Mouse (Mus musculus) CH12.LX (cell line): ENCODE results near the gene Ano9. TPM values are rescaled to one million over a fixed set of nuclear protein-coding genes. Genes with fewer than 3 reads are reported as not detected.
A peak's percentile ranks its signal among the peaks of the same experiment; 100 is the strongest.

ENCODE experiments used
- DNase-seq: peaks from one replicate; pipeline ENCODE4 v3.0.0-alpha.2; 2013; ENCODE audit errors: extremely low read depth
- H3K27ac ChIP-seq: 2 replicates; pipeline ENCODE4 v1.5.1; 2012; ENCODE audit warnings: low read depth, mild to moderate bottlenecking, control low read depth, moderate library complexity; ENCODE audit not compliant: insufficient read depth
- H3K27me3 ChIP-seq: replicated peaks from 2 replicates; pipeline ENCODE3; 2012; ENCODE audit warnings: inconsistent platforms
- H3K36me3 ChIP-seq, 2 experiments: replicated peaks in 1 of 2; 2 replicates each; pipeline versions ENCODE3 to v1.6.1; 2012; ENCODE audit warnings: inconsistent platforms in 1 of 2, low read length in 1 of 2, mild to moderate bottlenecking in 1 of 2, mixed read lengths in 1 of 2, moderate library complexity in 1 of 2; ENCODE audit not compliant: control insufficient read depth in 1 of 2, insufficient read depth in 1 of 2
- H3K4me1 ChIP-seq, 2 experiments: 2 replicates each; pipeline ENCODE4 v1.6.1; 2012; ENCODE audit warnings: inconsistent platforms in 1 of 2, moderate library complexity in 1 of 2; ENCODE audit not compliant: insufficient read depth in 2 of 2, control insufficient read depth in 1 of 2
- H3K4me2 ChIP-seq: 2 replicates; pipeline ENCODE4 v1.6.1; 2012; ENCODE audit warnings: low read depth, mild to moderate bottlenecking, control low read depth; ENCODE audit not compliant: poor library complexity, insufficient read depth, severe bottlenecking
- H3K4me3 ChIP-seq, 3 experiments: fragments of 150-350 bp in 1 of 3; sonication (generic) in 1 of 3; replicated peaks in 1 of 3; 2 replicates each; pipeline versions ENCODE3 to v1.5.1; 2011 to 2012; ENCODE audit warnings: low read depth in 2 of 3, low read length in 2 of 3, mild to moderate bottlenecking in 2 of 3, moderate library complexity in 2 of 3, control low read depth in 1 of 3, improper control_type of control experiment in 1 of 3, inconsistent platforms in 1 of 3, mixed read lengths in 1 of 3; ENCODE audit not compliant: poor library complexity in 1 of 3
- H3K79me2 ChIP-seq: replicated peaks from 2 replicates; pipeline ENCODE4 v1.6.1; 2012; ENCODE audit warnings: mild to moderate bottlenecking, moderate library complexity; ENCODE audit not compliant: control insufficient read depth, poor library complexity, insufficient read depth, severe bottlenecking; ENCODE audit errors: extremely low read depth
- H3K9ac ChIP-seq: 2 replicates; pipeline ENCODE4 v1.6.1; 2012; ENCODE audit warnings: low read depth, mild to moderate bottlenecking, control low read depth, moderate library complexity; ENCODE audit not compliant: insufficient read depth
- H3K9me3 ChIP-seq: replicated peaks from 2 replicates; pipeline ENCODE3; 2012; ENCODE audit warnings: low read length, inconsistent platforms, mixed read lengths
- BHLHE40 ChIP-seq: IDR thresholded peaks from 2 replicates; pipeline ENCODE4 v1.6.1; 2011; ENCODE audit warnings: mild to moderate bottlenecking, low read depth, low read length, improper control_type of control experiment
- CHD1 ChIP-seq: IDR thresholded peaks from 2 replicates; pipeline ENCODE4 v1.6.1; 2012; ENCODE audit warnings: low read depth, low read length, improper control_type of control experiment, inconsistent platforms
- CTCF ChIP-seq, 2 experiments: IDR thresholded peaks in 1 of 2; conservative IDR thresholded peaks in 1 of 2; 2 replicates each; pipeline ENCODE4 v1.5.1; 2011 to 2012; ENCODE audit warnings: low read depth in 2 of 2, low read length in 2 of 2, improper control_type of control experiment in 1 of 2, inconsistent platforms in 1 of 2, mild to moderate bottlenecking in 1 of 2, moderate library complexity in 1 of 2
- E2F4 ChIP-seq: IDR thresholded peaks from 2 replicates; pipeline ENCODE4 v1.6.1; 2011; ENCODE audit warnings: low read depth, low read length, improper control_type of control experiment; ENCODE audit not compliant: insufficient replicate concordance
- ELF1 ChIP-seq: IDR thresholded peaks from 2 replicates; pipeline ENCODE4 v1.6.1; 2014; ENCODE audit warnings: low read depth, mild to moderate bottlenecking, inconsistent platforms, low read length, improper control_type of control experiment
- HCFC1 ChIP-seq: IDR thresholded peaks from 2 replicates; pipeline ENCODE4 v1.6.1; 2012; ENCODE audit warnings: low read depth, mild to moderate bottlenecking, inconsistent platforms, low read length, improper control_type of control experiment
- IRF4 ChIP-seq: IDR thresholded peaks from 2 replicates; pipeline ENCODE4 v1.6.1; 2014; ENCODE audit warnings: low read depth, mild to moderate bottlenecking, inconsistent platforms, low read length, improper control_type of control experiment
- MAFK ChIP-seq: IDR thresholded peaks from 2 replicates; pipeline ENCODE4 v1.6.1; 2011; ENCODE audit warnings: low read length, improper control_type of control experiment; ENCODE audit not compliant: insufficient replicate concordance
- MAZ ChIP-seq: IDR thresholded peaks from 2 replicates; pipeline ENCODE4 v1.6.1; 2012; ENCODE audit warnings: low read depth, mild to moderate bottlenecking, inconsistent platforms, low read length, improper control_type of control experiment, moderate library complexity
- NRF1 ChIP-seq: IDR thresholded peaks from 2 replicates; pipeline ENCODE4 v1.6.1; 2014; ENCODE audit warnings: low read depth, mild to moderate bottlenecking, inconsistent platforms, low read length, improper control_type of control experiment, moderate library complexity
- PAX5 ChIP-seq: IDR thresholded peaks from 2 replicates; pipeline ENCODE4 v1.6.1; 2012; ENCODE audit warnings: low read length, inconsistent platforms, mixed read lengths
- POLR2A ChIP-seq: IDR thresholded peaks from 2 replicates; pipeline ENCODE4 v1.6.1; 2011; ENCODE audit warnings: low read depth, mild to moderate bottlenecking, improper control_type of control experiment, low read length
- POLR2AphosphoS2 ChIP-seq: IDR thresholded peaks from 2 replicates; pipeline ENCODE4 v1.6.1; 2011; ENCODE audit warnings: low read depth, low read length, improper control_type of control experiment
- RAD21 ChIP-seq: IDR thresholded peaks from 2 replicates; pipeline ENCODE4 v1.6.1; 2011; ENCODE audit warnings: low read depth, mild to moderate bottlenecking, low read length, improper control_type of control experiment, moderate library complexity
- RCOR1 ChIP-seq: conservative IDR thresholded peaks from 2 replicates; pipeline ENCODE4 v1.6.1; 2012; ENCODE audit warnings: low read depth, mild to moderate bottlenecking, inconsistent platforms, low read length, improper control_type of control experiment
- SMC3 ChIP-seq: IDR thresholded peaks from 2 replicates; pipeline ENCODE4 v1.6.1; 2011; ENCODE audit warnings: low read depth, low read length, improper control_type of control experiment
- TBP ChIP-seq: conservative IDR thresholded peaks from 2 replicates; pipeline ENCODE4 v1.6.1; 2011; ENCODE audit warnings: low read depth, low read length, improper control_type of control experiment
- UBTF ChIP-seq: IDR thresholded peaks from 2 replicates; pipeline ENCODE4 v1.6.1; 2012; ENCODE audit warnings: low read depth, mild to moderate bottlenecking, inconsistent platforms, low read length, improper control_type of control experiment, moderate library complexity
- USF1 ChIP-seq: IDR thresholded peaks from 2 replicates; pipeline ENCODE4 v1.6.1; 2014; ENCODE audit warnings: low read depth, mild to moderate bottlenecking, inconsistent platforms, low read length, improper control_type of control experiment
- USF2 ChIP-seq: conservative IDR thresholded peaks from 2 replicates; pipeline ENCODE4 v1.6.1; 2011; ENCODE audit warnings: low read depth, low read length, improper control_type of control experiment
- ZC3H11A ChIP-seq: IDR thresholded peaks from 2 replicates; pipeline ENCODE4 v1.6.1; 2012; ENCODE audit warnings: low read depth, mild to moderate bottlenecking, inconsistent platforms, low read length, improper control_type of control experiment
- ZMIZ1 ChIP-seq: IDR thresholded peaks from 2 replicates; pipeline ENCODE4 v1.6.1; 2012; ENCODE audit warnings: low read depth, mild to moderate bottlenecking, inconsistent platforms, low read length, improper control_type of control experiment
- ZNF384 ChIP-seq: IDR thresholded peaks from 2 replicates; pipeline ENCODE4 v1.6.1; 2012; ENCODE audit warnings: low read depth, low read length, improper control_type of control experiment, inconsistent platforms
- dilution Hi-C: fragments of 300-500 bp; cut with MboI; formaldehyde crosslinking; loops from 2 replicates; pipeline ENCODE4 v1.14.3; 2020; ENCODE audit warnings: low sequenced_read_pairs; ENCODE audit not compliant: extremely low pct_unique_long_range_greater_than_20kb, extremely low pct_ligation_motif_present
- in situ Hi-C: fragments of 300-500 bp; cut with MboI; formaldehyde crosslinking; loops from 3 replicates; pipeline ENCODE4 v1.14.3; 2019; ENCODE audit warnings: low sequenced_read_pairs, low pct_ligation_motif_present, low pct_unique_long_range_greater_than_20kb, mixed read lengths
- polyA plus RNA-seq: library from polyadenylated mRNA; unstranded; fragments of >175 nt; gene quantifications from 2 replicates; pipeline ENCODE4 v1.2.1, GENCODE M21; 2012; ENCODE audit warnings: low read depth; ENCODE audit not compliant: insufficient read length
- total RNA-seq, 2 experiments: library from RNA; depleted of rRNA; stranded (reverse); fragments of 300-350 nt in 1 of 2; fragments of >200 nt in 1 of 2; gene quantifications; 2 replicates each; pipeline ENCODE4 v1.2.3; 2012 to 2014

Ano9 gene
- total and polyA plus RNA-seq, 3 experiments: 0.04 TPM; not detected in 2

GRCm38 (mm10) chr7:141087894-141088293, 29.7 kb downstream of the Ano9 start (continued):
- TF ChIP-seq ZMIZ1 (no peak), CHD1 (no peak), POLR2AphosphoS2 (no peak), POLR2A (peak; percentile 67), BHLHE40 (peak; percentile 8; the same call in 1 of the 2 replicates), NRF1 (0 out of 2 replicates have a peak, but pooled peaks have one; percentile 9)

GRCm38 (mm10) chr7:141079481-141080449, 37.8 kb downstream of the Ano9 start:
- Histone ChIP-seq H3K9ac (no peak overlapping the region), H3K4me3 (no peak overlapping the region)
- TF ChIP-seq RCOR1 (no peak), POLR2AphosphoS2 (no peak), MAFK (no peak), MAZ (no peak), IRF4 (no peak), ZNF384 (no peak), HCFC1 (no peak), POLR2A (no peak), RAD21 (no peak), SMC3 (no peak), UBTF (no peak), PAX5 (no peak), USF2 (no peak), ZC3H11A (no peak), ELF1 (no peak), CTCF (conservative IDR thresholded peaks at IDR 0.05 in 1 of 2, IDR thresholded peaks at IDR 0.05 in 1 of 2; ENCODE audit: low read depth in 2 of 2, low read length in 2 of 2) (no peak), BHLHE40 (no peak), E2F4 (no peak), TBP (no peak), USF1 (no peak)

More at GRCm38 (mm10) chr7:141079481-141080449, 37.8 kb downstream of the Ano9 start:
- Histone ChIP-seq H3K27ac (no peak overlapping the region), H3K79me2 (no peaks in the 10 kb centered on the region), H3K36me3 (no peaks in the 10 kb centered on the region), H3K4me2 (no peak overlapping the region), H3K4me1 (peaks cover 13 to 21% of the 10 kb centered on the region in 2 experiments), H3K27me3 (peaks cover 2% of the 10 kb centered on the region), H3K9me3 (no peaks in the 10 kb centered on the region)
- in situ Hi-C loops: no loop called here
- no peak for DNase-seq
- dilution Hi-C loops: no loop called here
